ENCODE assay signal across 9 mouse cellular contexts in genomic region chr4:58670906-58671250, GRCm38 (mm10).
A peak's percentile ranks its signal among the peaks of the same experiment; 100 is the strongest.
DNase-seq lines count a peak whose midpoint lies in the region; ATAC-seq lines count a peak whose summit lies in the region.
"Had no signal": no experiment of that assay in that cellular context is flagged by ENCODE, and none has a peak within 500 bp of the region (broad histone marks: within the 10 kb centered on the region; RNA-seq: fewer than 3 reads in every experiment).

No protein-coding gene starts in this region.

- intact Hi-C loops in left cerebral cortex, postnatal 4 days (cut with DNase I), result no loop called here

- peak overlapping the region; percentile 25; the same call in 1 of the 2 replicates for H3K4me2 ChIP-seq in heart, embryonic 12.5 days
- peak overlapping the region; percentile 24 for H3K4me2 ChIP-seq in neural tube, embryonic 11.5 days (ENCODE audit: low read depth)
- peak overlapping the region; percentile 46 for H3K4me2 ChIP-seq in neural tube, embryonic 15.5 days

- 30% methylated on average over 6 of the region's 6 CpGs for WGBS in heart, embryonic 12.5 days
- 4% methylated on average over 6 of the region's 6 CpGs for WGBS in neural tube, embryonic 11.5 days
- WGBS in limb, embryonic 10.5 days, result 6% methylated on average over 6 of the region's 6 CpGs
- 7% methylated on average over 6 of the region's 6 CpGs for WGBS in neural tube, embryonic 15.5 days

- no peaks in the 10 kb centered on the region for H3K27me3 ChIP-seq in heart, embryonic 12.5 days (replicated peaks)
- no peaks in the 10 kb centered on the region for H3K27me3 ChIP-seq in neural tube, embryonic 11.5 days (ENCODE audit: control insufficient read depth, insufficient read depth, low read length)
- H3K27me3 ChIP-seq in limb, embryonic 10.5 days (ENCODE audit: low read depth, poor library complexity, severe bottlenecking), result no peaks in the 10 kb centered on the region
- H3K27me3 ChIP-seq in neural tube, embryonic 15.5 days (replicated peaks), result no peaks in the 10 kb centered on the region; the same call in 1 of the 2 replicates

- no peak overlapping the region for H3K27ac ChIP-seq in heart, embryonic 12.5 days (ENCODE audit: poor library complexity, severe bottlenecking)
- no peak overlapping the region for H3K27ac ChIP-seq in neural tube, embryonic 11.5 days (ENCODE audit: low read depth, low read length)
- H3K27ac ChIP-seq in limb, embryonic 10.5 days, result peak overlapping the region; percentile 88
- no peak overlapping the region for H3K27ac ChIP-seq in neural tube, embryonic 15.5 days (replicated peaks)

- H3K4me1 ChIP-seq in heart, embryonic 12.5 days (replicated peaks), result 0 out of 2 replicates have a peak, but pooled peaks cover 8% of the 10 kb centered on the region
- peaks cover 8% of the 10 kb centered on the region; the same call in 1 of the 2 replicates for H3K4me1 ChIP-seq in neural tube, embryonic 11.5 days (ENCODE audit: control insufficient read depth, insufficient read depth, low read length)
- H3K4me1 ChIP-seq in limb, embryonic 10.5 days, result peaks cover 67% of the 10 kb centered on the region
- H3K4me1 ChIP-seq in neural tube, embryonic 15.5 days, result peaks cover 20% of the 10 kb centered on the region

- H3K36me3 ChIP-seq in heart, embryonic 12.5 days, result no peaks in the 10 kb centered on the region
- no peaks in the 10 kb centered on the region for H3K36me3 ChIP-seq in neural tube, embryonic 11.5 days (ENCODE audit: control insufficient read depth, insufficient read depth, low read length)
- no peaks in the 10 kb centered on the region for H3K36me3 ChIP-seq in limb, embryonic 10.5 days
- no peaks in the 10 kb centered on the region for H3K36me3 ChIP-seq in neural tube, embryonic 15.5 days

- no peak overlapping the region for H3K9ac ChIP-seq in heart, embryonic 12.5 days
- H3K9ac ChIP-seq in neural tube, embryonic 11.5 days (ENCODE audit: low read length), result no peak overlapping the region
- H3K9ac ChIP-seq in neural tube, embryonic 15.5 days (replicated peaks), result no peak overlapping the region

- H3K4me3 ChIP-seq in heart, embryonic 12.5 days, result no peak overlapping the region
- no peak overlapping the region for H3K4me3 ChIP-seq in neural tube, embryonic 11.5 days (ENCODE audit: low read depth, low read length)
- H3K4me3 ChIP-seq in limb, embryonic 10.5 days, result peak overlapping the region; percentile 21
- H3K4me3 ChIP-seq in neural tube, embryonic 15.5 days (replicated peaks), result 0 out of 2 replicates have a peak overlapping the region, but pooled peaks have one; percentile 3

- ATAC-seq in heart, embryonic 12.5 days (ENCODE audit: insufficient number of reproducible peaks, low FRiP score), result no peak
- no peak for ATAC-seq in neural tube, embryonic 11.5 days (ENCODE audit: insufficient read depth, low FRiP score, low TSS enrichment)
- ATAC-seq in neural tube, embryonic 15.5 days (ENCODE audit: low FRiP score), result peak; percentile 29; the same call in 1 of the 2 replicates

- no peak for DNase-seq in heart, adult 11 months
- DNase-seq in neural tube, embryonic 11.5 days (ENCODE audit: low spot score), result no peak
- DNase-seq in neural tube, embryonic 10.5 days (ENCODE audit: extremely low spot score, low spot score), result no peak
- DNase-seq in limb, embryonic 10.5 days (ENCODE audit: low spot score), result no peak
- no peak for DNase-seq in left cerebral cortex, adult 11 months (ENCODE audit: low spot score)
- DNase-seq in left cerebral cortex, postnatal 4 days, result no peak
- DNase-seq: right cerebral cortex, postnatal 14 days had no signal

- H3K9me3 ChIP-seq in heart, embryonic 12.5 days (replicated peaks), result no peaks in the 10 kb centered on the region
- no peaks in the 10 kb centered on the region for H3K9me3 ChIP-seq in neural tube, embryonic 11.5 days (ENCODE audit: control insufficient read depth, low read length)
- H3K9me3 ChIP-seq in limb, embryonic 10.5 days (replicated peaks), result no peaks in the 10 kb centered on the region
- H3K9me3 ChIP-seq in neural tube, embryonic 15.5 days (replicated peaks), result no peaks in the 10 kb centered on the region

Comparison
In these comparisons a context has a peak if more than half of its experiments do, and no peak if none do; other contexts are left out.
1. H3K4me3 ChIP-seq: peak in limb, embryonic 10.5 days (single experiment) and neural tube, embryonic 15.5 days (single experiment); none in heart, embryonic 12.5 days (single experiment) and neural tube, embryonic 11.5 days (single experiment).
2. Peak in every context shown above with its lines, with median percentiles within 50 percentile points of each other: H3K4me2 ChIP-seq.